Mouse (Mus musculus): Measurements from ENCODE around the gene Slc25a43.

The Slc25a43 gene

DNA sequence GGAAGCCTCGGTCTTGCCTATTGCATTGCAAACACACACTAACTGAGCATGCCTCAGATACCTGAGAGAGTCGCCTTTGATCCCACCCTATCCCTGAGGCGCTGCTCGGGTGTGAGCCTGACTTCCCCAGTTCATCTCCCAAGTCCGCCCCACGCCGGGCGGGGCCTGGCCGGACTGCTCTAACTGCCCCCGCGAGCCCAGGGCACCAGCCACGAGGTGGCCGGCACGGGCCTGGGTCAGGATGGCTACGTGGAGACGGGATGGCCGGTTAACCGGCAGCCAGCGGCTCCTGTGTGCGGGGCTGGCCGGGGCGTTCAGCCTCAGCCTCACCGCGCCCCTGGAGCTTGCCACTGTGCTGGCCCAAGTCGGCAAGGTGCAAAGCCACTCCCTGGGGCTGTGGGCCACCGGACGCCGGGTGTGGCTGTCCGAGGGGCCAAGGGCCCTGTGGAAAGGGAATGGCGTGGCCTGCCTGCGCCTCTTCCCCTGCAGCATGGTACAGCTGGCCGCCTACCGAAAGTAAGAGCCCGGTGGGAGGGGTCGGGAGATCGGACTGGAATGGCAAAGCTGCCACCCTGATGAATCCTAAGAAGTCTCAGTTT, at the start of gene Slc25a43:
Gene Slc25a43 (plus strand): TSS at position 157 of the 599 bp plus-strand sequence.
- DNase-seq (ENCODE audit: low spot score in 2 of 2): no peak

DNA sequence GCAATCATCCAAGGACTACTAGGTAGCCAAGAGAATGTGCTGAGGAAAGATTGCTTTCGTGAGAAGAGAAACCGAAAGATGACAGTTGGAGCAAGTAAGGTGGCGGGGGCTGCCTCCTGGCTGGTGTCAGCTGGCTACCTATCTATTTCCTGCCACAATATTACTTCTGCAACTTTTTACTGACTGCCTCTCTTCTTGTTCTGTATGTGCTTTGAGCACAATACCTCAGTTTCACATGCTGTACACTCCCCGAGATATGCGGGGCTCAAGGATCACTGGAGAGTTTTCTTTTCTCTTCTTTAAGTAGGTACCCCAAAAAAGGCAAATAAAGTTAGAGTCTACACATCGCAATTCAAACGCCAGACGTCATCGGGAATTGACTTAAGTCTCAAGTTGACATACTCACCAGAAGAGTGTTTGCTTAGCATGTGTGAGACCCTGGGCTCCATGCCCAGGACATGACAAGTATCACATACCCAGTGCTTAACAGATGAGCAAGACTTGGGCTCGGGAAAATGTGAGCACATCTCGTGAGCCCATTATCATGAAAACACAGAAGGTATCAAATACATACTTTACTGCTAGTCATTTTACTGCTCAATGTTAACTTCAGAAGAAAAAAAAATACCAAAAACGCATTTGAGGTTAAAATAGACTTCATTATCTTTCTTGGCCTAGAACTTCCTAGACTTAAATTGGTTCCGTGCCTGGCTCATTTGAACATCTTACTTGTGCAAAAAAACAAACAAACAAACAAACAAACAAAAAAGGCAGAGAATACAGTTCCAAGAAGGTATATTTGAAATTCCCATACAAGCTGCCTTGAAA, 3.1 kb upstream of the Slc25a43 start:
- no peak for DNase-seq (ENCODE audit: low spot score in 2 of 2)

DNA sequence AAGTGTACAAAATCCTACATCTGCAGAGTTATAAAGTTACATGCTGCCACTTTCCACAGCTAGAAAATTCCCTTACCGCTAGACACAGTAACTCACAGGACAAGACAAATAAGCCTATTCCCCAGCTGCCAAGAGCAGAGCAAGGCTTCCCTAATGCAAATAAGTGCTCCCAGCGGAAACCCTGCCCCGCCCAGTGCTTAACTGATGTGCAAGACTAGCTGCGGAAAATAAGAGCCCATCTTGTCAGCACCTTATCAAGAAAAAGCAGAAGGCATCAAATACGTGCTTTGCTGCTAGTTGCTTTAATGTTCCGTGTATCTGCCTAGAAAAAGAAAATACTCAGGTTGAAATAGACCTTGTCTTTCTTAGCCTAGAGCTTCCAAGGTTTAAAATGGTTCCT, 2.2 kb upstream of the Slc25a43 start:
- DNase-seq (ENCODE audit: low spot score in 2 of 2): no peak

DNA sequence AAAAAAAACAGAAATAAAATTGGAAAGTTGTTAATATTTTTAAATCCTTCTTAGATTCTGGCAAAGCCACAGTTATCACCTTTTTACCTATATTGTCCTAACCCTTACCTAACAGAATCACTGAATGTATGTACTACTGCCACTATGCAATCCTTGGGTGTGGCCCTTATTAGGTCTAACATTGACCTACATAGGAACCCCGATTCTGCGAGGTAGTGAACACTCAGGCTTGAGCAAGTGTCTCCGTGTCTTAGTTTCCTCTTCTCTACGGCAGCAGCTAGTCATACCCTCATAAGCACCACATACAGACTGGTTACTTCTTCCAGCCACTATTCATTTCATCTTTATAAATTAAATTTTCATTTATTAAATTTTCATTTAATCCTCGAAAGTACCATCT, 715 bp upstream of the Slc25a43 start:
- no peak for DNase-seq (ENCODE audit: low spot score in 2 of 2)

DNA sequence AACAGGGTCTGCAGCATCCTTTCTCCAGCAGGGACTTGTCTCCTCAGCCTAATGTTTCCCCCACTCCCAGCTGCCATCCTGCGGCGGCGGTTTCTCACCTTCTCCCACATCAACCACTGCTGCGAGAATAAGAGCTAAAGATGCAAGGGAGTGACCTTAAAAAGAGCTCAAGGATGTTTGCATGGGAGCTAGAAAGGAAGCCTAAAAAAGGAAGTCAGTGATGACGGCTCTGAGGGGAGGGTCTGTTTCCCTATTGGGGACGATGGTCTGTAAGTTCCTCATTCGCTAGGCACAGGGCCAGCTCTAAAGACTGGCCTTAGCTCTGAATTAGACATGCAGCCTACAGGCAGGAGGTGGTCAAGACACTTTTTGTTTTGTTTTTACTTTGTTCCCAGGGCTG, 1.3 kb downstream of the Slc25a43 start:
- peak; percentile 30 to 43 for DNase-seq (ENCODE audit: low spot score in 2 of 2)

DNA sequence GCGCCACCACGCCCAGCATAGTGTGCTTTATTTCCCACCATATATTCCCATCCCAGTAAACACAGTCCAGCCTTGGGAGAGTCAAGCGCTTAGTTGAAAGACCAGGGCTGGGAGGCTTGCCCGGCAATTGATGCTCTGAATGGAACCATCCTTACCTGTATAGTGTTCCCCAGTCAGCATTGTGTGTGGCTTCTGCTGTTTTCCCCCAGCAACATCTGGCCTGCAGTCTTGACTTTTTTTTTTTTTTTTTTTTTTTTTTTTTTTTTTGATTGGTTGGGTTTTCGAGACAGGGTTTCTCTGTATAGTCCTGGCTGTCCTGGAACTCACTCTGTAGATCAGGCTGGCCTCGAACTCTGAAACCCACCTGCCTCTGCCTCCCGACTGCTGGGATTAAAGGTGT, 1.9 kb downstream of the Slc25a43 start:
- no peak for DNase-seq (ENCODE audit: low spot score in 2 of 2)

DNA sequence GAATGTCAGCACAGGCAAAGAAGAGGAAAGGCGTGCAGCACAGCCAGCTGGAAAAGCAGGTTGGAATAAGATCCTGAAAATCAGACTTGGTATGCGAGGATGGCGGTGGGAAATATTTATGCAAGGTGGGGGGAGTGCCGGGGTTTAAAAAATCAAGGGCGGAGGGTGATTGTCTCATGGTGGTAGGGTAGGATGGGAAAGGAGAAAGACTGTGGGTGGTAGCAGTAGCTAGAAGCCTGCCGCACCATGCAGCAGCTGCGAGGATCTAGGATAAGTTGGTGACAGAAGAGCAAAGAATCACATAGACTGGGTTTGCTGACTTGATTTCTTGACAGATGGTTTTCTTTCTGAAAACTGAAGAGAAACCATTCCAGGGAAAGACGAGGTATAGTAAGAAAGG, 3.3 kb downstream of the Slc25a43 start:
- DNase-seq (ENCODE audit: low spot score in 2 of 2): peak in 1 of 2 experiments; percentile 14

DNA sequence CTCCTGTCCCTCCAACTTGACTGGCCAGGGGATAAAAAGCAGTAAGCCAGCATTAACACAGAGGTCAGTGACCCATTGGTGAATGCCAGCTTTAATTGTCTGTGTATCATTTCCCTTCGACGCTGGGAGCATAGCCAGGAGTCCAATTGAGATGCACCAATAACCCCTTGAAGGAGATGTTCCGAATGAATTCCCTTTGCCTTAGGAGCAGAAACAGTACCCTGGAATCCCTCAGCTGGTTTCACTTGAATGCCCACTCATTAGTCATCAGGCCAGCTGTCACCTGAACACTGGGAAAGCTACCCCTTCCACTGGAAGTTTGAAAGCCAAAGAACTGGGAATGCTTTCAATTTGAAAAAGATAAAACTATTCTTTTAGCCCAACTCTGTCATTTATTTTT, 5.1 kb downstream of the Slc25a43 start:
- DNase-seq (ENCODE audit: low spot score in 2 of 2): no peak

DNA sequence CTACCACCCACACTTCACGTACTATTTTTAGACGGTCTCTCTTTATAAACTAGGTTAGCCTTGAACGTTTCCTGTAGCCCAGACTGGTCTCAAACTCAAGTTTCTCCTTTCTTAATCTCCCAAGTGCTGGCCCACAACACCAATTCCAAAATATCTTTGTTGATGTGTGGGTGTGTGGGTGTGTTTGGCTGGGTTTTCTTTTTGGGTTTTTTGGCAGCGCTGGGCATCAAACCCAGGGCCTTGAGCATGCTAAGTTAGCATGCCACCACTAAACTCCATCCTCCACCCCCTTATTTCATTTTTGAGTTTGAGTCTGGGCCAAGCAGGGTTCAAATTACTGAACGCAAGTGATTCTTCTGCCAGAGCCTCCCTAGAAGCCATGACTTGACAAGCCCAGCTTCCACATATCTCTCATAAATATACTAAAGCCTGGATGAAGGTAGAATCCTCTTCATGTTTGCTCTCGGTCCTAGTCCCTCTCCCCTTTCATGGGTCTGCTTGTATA, 5.9 kb downstream of the Slc25a43 start:
- DNase-seq (ENCODE audit: low spot score in 2 of 2): peak in 1 of 2 experiments; percentile 8

DNA sequence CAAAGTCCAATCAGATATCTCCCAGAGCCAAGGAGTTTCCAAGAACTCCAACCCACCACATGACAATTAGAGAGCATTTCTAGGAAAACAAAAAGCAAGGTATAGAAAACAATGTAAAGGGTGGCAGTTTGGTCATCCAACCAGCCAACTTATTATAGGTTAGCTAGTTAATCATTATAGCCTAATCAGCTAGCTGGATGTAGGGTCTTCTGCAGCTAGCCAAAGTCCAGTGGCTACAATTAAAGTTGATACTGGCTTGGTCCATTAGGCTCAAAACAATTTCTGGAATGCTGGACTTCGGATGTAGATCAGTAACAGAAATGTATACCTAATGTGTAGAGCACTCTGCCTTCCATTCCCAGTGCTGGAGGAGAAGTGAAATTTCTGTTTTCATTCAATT, 7.1 kb downstream of the Slc25a43 start:
- no peak for DNase-seq (ENCODE audit: low spot score in 2 of 2)

DNA sequence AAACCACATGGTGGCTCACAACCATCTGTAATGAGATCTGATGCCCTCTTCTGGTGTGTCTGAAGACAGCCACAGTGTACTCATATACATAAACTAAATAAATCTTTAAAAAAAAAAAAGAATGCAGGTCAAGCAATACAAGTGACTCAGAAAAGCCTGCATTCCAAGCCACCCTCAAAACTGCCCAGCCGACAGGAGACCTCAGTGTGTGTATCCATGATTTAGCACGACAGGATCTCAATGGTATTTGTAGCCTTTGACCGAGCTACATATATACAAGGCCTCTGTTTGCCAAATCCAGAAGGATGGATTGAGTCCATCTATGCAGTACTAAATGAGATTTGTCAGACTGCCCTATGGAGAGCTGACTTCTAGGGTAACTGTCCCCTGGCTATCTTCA, 9.1 kb downstream of the Slc25a43 start:
- no peak for DNase-seq (ENCODE audit: low spot score in 2 of 2)

DNA sequence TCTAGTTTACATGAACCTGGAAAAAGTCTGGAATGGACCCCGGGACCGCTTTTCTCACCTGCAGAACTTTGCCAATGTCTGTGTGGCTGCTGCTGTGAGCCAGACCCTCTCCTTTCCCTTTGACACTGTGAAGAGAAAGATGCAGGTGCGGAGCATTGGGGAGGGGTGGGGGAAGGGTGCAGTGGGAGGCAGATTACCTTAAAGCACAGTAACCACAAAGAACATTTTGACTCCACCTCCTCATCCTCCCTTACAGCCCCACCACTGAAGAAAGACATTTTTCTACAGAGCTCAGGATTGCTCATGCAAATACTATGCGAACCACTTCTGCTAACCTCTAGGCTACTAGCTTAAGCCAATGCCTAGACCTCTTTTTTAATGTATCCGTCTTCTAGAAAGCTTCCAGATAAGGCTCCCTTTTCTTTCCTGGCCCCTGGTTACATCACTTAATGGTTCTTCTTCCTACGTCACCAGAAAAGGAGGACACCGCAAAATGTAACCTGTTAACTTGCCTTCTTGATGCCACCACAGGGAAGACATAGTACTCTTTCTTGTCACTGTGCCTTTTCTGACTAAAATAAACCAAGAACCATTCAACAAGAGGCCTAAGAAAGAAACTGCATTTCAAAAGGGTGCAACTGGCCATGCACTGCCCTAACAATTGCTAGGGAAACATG, 14.5 kb downstream of the Slc25a43 start:
- no peak for DNase-seq (ENCODE audit: low spot score in 2 of 2)

DNA sequence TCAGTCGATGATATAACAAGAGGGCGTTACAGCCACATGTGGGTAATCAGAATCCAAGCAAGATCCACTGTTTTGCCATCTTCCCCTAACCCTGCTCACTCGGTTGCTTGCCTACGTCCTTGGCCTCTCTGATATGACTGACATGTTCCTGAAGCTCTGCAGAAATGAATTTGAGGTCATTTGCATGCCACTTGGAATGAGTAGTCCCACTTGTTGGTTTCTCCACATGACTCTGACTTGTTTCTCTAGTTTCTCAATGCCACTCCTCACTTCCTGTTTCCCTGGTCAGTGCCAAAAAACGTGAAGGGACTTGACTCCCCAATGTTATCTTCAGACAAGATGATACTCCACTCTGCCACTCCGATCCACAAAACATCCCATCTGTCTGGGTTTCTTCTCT, 15.1 kb downstream of the Slc25a43 start:
- no peak for DNase-seq (ENCODE audit: low spot score in 2 of 2)

DNA sequence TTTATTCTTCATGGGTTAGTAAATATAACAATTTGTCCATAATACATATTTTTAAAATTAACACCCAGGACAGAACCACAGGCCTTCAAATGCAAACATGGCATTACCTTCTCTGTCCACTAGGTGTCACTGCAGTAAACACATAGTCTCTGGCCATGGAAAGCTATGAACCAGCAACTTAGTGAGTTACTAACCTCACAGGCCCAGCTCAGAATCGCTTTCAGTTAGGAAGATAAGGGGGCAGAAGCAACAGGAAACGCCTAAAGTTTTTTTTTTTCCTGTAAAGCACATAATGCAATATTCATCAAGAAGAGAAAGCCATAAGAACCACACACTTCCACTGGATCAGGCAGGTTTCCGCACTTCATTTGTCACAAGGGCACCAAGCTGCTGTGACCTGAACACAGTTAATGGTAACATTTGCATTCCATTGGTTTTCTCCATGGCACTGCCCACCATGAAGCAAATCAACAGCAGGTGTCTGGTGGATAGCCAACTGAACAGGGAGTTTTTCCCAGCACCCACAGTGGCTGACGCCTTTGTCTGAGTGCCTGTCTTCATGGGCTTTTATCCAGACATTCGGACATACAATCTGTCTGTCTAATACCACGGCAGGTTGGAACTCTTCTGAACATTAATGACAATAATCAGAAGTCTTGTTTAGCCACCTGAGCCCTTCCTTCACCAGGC, 17.6 kb downstream of the Slc25a43 start:
- DNase-seq (ENCODE audit: low spot score in 2 of 2): no peak

DNA sequence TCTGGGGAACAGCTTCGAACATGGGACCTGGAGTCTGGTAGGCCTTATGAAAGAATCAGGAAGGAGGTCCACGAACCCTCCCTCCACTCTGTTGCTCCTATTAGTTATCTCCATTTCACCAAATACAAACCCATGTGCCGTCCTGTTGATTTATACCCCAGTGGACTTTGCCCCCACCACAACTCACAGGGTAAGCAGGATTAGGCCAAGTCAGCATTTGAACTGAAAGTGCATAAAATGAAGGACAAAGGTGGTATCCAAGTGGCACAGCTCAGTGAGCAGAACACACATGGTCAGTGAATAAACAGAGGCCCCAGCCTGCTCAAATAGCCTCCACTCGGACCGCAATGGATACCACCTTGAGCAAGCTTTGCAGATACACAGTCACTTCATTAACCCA, 18.8 kb downstream of the Slc25a43 start:
- DNase-seq (ENCODE audit: low spot score in 2 of 2): no peak

DNA sequence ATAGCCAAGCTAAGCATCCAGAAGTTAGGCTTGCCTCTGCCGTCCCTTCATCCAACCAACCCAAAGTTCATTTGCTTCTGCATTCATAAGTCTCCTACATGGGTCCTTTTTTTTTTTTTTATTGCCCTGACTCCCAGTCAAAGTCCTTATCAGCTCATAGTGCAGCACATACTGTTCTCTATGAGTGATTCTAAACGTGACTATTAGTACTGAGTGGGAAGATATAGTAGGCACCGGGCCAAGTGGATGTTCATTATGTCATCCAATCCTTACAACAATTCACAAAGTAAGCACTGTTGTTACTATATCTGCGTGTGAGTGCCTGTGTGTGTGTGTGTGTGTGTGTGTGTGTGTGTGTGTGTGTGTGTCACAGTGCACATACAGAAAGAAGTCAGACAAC, 19.4 kb downstream of the Slc25a43 start:
- no peak for DNase-seq (ENCODE audit: low spot score in 2 of 2)

DNA sequence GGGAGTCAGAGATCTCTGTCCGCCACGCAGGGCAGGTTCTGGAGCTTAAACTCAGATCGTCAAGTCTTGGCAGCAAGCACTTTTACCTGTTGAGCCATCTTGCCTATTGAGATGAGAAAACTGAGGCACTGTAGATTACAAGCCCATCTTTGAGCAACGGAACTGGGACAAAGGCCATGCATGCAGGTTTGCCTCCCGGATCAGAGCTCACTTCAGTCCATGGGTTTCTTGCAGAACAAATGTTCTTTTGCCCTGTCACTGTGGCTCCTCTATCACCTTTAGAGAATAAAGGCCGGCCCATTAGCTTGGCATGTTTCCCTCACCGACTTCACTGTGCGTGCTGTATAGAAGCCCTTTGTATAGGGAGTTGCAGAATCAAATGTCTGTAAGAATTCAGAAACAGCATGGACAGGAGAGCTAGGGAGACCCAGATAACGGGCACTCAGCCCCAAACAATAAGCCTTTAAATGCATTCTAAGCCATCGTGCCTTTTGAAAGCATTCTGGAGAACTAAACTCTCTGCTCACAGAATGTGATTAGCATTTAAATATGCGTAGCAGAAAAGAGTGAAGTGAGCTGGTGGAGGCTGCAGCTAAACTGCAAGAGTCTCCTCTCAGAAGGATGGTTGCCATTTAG, 20.0 kb downstream of the Slc25a43 start:
- no peak for DNase-seq (ENCODE audit: low spot score in 2 of 2)

DNA sequence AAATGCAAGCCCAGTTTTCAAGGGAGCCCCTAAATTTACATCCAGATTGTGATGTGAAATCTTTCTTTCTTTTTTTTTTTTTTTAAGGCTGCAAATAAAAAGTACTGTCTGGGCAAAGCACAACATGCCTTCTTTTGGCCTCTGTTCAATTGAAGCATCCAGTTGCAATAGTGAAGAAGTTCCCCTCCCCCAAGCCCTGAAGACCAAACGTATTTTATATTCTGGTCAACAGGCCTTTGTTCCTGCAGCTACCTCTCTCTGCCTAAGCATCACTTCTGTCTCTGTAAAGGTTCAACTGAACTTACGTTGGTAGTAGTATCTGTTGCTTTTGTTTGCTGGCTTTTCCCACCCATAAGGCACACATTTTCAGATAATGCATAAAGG, 20.5 kb downstream of the Slc25a43 start:
- DNase-seq (ENCODE audit: low spot score in 2 of 2): no peak

DNA sequence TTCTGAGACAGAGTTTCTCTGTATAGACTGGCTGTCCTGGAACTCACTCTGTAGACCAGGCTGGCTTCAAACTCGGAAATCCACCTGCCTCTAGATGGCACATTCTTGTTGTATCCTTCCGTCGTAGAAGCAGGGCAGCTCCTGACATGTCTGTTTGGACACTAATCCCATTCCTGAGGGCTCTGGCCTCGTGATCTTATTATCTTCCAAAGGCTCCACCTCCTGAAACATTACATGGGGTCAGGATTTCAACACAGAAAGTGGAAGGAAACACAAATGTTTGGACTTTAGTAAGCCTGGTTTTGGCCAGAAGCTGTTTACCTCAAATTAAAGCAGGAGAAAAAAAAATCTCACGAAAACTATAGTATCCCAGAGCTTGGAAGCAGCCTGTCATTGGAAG, 23.9 kb downstream of the Slc25a43 start:
- no peak for DNase-seq (ENCODE audit: low spot score in 2 of 2)

DNA sequence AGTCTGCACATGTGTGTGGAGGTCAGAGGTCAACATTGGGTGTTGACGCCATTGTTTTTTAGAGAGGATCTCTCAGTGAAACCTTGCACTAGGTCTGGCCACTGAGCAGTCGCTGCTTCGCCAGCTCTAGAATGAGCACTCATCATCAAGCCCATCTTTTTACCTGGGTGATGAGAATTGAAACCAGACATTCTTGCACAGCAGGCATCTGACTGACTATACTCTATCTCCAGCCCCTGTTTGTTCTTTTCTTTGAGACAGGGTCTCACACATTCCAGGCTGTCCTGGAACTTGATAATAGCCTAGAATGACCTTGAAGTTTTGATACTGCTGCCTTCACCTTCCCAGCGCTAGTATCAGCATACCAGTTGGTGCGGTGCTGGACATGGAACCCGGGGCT, 29.1 kb downstream of the Slc25a43 start:
- DNase-seq (ENCODE audit: low spot score in 2 of 2): no peak

DNA sequence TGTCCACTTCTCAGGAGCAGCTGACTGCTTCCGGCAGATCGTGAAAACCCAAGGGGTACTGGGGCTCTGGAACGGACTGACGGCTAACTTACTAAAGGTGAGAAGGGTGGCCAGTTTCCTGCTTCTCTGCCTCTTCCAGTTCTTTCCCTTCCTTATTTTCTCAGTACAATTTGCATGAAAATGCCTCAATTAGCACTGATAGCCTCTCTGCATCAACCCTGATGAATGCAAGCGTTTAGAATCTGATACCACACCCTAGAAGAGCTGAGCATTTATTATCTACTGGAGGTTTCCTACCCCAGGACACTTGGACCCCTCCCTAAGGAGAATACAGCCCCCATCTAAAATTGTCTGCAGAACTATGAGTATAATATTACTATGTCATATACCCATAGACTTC, 32.1 kb downstream of the Slc25a43 start:
- no peak for DNase-seq (ENCODE audit: low spot score in 2 of 2)

DNA sequence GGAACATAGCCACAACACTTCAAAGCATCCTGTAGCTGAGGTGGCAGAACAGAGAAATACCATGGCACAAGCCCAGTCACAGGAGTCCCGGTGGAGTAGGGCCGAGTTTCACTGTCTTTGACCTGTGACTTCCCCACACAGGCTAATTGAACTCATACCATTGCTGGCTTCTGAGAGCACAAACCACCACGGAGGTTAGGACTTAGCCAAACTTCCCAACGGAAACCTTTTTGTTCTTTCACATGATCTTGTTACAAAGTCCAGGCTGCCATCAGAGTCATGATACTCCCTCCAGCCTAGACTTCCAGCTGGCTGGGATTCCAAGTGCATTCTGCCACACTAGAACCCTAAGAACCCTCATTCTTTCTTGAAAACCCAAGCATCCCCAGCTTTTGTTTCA, 34.2 kb downstream of the Slc25a43 start:
- DNase-seq (ENCODE audit: low spot score in 2 of 2): no peak

Measured in right cerebral cortex, postnatal 36 days (tissue).